Mouse (Mus musculus) urinary bladder, adult 2 months (tissue): Measurements from ENCODE around the gene Tagap. TPM values are rescaled to one million over a fixed set of nuclear protein-coding genes. Genes with fewer than 3 reads are reported as not detected.
"Not testable (repeated sequence)": the region's sequence is repeated elsewhere in the genome, so short reads cannot be mapped to it uniquely, and the experiment has no call there.

Experiments used
- DNase-seq: peaks from one replicate; pipeline ENCODE4 v3.0.0; 2022; ENCODE audit warnings: low spot score
- polyA plus RNA-seq: library from polyadenylated mRNA; depleted of rRNA; stranded (reverse); fragments of >200 nt; gene quantifications from 2 replicates; pipeline ENCODE4 v1.2.3, GENCODE M21; 2012

Gene Tagap
- polyA plus RNA-seq, 1 experiment, result 8.2 TPM

DNA sequence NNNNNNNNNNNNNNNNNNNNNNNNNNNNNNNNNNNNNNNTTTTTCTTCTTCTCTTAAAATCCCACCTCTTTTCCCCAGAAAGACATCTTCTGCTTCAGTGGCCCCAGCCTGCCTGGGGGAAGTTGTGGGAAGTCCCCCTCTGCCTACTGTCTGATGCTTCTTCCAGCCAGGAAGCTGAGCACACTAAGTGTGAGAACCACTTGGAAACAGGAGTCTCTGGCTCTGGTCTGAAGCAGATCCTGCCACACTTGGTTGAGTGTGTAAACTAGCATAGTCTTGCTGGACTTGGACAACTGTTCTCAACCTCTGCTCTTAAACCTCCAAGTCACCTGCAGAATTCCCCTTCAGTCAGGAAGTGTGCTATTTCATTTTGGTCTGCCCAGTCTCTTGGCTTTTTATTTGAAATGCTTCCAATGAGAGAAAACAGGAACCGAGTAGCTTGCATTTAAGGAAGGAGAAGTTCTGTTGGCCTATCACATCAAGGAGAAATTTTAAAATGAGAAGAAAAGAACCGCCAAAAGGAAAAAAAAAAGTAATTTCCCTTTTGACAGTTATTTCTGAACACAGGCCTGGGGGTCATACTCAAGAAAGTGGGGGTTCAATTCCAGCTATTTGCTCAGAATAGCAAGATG, 11.1 kb upstream of the Tagap start:
- no peak for DNase-seq

DNA sequence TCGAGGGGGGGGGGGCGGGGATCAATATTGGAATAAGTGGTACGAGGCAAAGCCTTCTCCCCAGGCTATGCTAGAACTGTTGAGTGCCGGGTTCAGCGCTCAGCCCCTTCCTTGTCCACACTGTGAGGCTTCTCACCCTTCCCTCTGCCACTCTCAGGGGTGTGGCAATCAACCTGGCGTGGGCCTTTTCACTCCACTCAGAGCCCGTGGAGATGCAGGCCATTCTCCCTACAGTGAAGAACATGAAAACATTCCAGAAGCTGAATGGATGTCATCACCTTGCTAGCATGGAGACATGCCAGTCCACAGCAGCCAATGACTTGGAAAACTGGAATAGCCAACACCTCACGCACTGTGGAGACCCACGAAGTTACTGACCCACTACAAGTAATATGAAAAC, 10.0 kb upstream of the Tagap start:
- DNase-seq, result no peak

DNA sequence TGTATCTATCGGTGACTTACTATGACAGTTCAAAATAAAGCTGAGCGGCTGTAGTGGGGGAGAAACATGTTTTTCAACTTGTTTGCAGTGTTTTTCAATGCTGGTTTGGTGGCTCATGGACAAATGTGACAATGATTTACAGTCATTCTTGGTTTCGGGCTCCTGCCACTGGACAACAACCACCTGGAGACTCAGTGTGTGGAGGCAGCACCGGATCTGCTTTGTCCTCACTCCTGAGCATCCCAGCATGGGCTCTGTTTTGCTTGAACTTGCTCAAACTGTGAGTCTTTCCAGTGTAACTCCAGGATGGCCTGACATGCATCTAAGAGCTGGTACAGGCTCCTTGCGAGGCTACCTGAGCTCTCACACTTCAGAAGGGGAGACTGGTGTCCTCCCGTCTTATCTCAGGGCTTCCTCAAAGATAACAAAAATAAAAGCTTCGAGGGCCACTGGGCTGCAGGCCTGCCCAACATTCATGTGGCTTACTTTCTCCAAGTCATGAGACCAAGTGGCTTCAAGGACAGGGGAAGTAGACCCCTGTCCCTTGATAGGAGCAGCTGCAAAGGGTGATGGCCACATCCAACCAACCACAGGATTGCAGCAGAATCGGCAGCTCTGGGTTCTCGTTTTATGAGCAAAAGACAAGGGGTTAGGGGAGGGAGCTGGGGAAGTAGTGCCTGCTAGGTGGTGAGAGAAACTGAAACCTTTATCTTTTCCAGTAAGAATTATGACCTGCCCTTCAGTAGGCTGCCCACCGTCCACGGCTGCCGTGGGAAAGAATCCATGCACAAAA, 8.8 kb upstream of the Tagap start:
- DNase-seq, result no peak

DNA sequence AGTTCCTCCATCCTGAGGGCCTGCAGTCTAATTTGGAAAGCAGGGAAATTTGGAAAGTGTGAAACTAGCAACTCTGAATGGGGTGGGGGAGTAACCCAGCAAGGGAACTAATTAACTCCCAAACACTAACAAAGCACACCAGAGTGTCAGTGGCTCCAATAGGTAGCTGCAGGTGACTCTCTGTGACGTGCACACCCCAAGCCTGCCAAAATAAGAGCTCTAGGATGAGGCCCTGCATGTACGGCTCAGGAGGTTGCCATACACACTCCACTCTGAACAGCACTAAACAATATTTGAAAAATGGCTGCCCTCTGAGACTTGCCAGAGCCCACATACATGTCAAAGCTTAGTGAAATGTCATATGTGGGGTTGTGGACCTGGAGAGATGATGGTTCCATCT, 7.4 kb upstream of the Tagap start:
- no peak for DNase-seq

DNA sequence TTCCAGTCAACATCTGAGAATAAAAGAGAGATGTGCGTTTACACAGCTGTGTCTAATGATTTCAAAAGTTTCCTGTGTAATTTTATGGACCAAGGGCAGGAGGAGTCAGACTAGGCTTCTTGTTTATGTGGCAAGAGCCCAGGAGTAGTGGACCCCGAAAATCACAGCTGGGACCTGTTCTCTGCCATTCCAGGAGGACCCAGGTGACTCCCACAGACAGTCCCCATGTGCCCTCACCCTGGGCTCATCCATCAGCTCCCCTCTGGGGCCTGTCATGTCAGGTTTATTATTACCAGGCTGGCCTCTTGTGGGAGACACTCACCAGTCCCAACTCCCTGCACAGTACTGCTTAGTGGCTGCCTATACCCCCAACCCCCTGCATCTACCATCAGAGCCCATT, 6.6 kb upstream of the Tagap start:
- no peak for DNase-seq

DNA sequence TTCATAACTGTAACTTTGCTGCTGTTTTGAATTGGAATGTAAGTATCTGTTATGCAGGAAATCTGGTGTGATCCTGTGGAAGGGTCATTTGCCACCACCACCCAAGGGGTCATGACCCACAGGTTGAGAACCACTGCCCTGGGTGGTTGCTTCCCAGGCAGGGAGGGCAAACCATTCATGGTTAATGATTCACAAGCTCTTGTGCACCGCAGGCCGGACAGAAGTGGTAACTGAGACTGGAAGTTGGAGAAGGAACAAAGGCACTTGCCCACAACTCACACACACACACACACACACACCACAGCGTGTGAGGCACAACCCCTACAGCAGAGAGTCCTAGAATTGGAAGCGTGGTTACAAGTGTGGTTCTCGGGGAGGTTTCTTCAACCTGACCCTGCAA, 3.2 kb upstream of the Tagap start:
- DNase-seq, result no peak

DNA sequence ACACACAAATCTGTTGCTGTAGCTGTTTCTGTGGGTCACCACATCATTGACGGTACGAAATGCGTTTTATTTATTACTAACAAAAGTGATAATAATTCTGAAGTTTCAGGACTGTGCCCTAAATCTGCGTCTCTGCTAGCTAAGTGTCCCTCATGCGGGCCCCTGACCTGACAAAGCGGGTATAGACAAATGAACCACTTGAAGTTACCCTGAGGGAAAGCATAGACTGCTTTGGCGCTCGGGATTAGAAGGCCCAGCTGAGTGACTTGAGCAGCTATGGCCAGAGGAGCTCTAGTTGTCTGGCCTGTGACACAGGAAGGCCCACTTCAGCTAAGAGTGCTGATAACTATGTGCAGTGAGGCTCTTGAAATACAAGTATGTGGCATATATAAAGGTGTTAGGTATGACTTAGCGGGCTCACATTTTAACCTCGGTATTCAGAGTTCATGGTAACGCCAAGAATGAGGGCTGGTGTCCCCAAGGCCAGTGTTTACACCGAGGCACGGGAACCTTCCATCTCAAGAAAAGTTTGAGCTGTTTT, 1.5 kb upstream of the Tagap start:
- no peak for DNase-seq

DNA sequence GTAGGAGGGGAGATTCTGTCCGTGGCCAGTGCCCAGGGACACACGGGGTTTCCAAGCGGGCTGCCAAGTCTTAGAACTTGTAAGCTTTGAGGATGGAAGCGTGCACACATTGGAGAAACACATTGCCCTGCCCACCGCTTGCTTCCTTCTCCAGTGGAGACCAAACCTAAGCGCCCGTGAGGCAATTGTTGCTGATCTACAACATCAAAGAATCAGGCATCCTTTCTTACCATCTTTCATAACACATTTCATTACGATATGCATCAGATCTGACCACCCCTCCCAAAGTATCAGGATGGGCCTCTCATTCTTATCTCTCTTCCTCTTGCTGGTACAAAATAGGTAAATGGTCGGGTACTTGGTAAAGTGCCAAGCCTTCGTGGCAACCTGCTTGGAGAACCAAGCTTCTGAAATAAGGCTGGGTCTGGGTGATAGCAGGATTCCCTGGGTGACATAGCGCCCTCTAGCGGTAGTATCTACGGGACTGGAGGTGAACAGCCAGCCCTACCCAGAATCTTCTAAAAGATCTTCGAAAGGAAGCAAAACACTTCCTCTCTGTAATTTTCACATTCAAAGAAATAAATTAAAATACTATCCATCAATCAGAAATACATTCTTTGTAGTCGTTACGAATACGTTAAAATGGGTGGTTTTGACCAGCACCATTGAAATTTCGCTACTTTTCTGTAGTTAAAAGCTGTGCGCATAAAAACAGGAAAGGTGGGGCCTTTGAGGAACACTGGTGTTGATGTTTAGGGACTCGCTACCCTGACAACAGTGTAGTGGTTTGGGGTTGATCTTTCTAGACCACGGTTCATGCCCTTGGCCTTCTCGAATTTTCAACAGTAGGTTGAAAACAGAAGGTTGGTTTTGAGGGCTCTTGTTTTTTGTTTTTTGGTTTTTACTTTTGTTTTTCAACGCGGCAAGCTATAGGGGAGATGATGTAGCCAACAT, 2.1 kb downstream of the Tagap start:
- peak; percentile 34 for DNase-seq

DNA sequence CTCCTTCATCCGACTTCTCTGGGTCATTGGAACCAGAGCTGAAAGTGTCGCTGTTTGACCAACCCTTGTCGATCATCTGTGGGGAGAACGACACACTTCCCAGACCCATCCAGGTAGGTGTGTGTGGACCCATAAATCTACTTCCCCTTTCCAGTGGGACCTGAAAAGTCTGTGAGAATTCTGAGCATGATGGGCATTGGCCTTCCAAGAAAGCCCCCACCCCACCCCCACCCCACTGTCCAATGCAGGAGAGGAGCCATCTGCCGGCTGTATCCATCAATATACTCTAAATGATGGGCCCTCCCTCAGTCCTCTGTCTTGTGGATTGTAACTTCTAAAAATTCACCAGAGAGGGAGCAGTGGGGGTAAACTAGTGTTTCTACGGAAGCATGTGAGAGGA, 2.9 kb downstream of the Tagap start:
- DNase-seq, result no peak

DNA sequence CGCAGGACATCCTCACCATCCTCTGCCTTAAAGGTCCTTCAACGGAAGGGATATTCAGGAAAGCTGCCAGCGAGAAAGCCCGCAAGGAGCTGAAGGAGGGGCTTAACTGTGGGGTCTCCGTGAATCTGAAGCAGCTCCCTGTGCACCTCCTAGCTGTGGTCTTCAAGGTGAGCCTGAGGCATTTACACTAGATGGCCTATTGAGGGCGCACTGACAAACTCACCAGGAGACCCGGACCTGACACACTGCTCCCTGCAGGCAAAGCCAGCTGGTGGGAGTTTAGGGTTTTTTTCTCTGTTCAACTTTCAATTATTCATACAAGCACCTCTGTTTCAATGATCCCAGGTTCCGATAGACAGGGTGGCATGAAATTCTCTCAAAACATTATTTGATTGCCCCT, 3.5 kb downstream of the Tagap start:
- no peak for DNase-seq

DNA sequence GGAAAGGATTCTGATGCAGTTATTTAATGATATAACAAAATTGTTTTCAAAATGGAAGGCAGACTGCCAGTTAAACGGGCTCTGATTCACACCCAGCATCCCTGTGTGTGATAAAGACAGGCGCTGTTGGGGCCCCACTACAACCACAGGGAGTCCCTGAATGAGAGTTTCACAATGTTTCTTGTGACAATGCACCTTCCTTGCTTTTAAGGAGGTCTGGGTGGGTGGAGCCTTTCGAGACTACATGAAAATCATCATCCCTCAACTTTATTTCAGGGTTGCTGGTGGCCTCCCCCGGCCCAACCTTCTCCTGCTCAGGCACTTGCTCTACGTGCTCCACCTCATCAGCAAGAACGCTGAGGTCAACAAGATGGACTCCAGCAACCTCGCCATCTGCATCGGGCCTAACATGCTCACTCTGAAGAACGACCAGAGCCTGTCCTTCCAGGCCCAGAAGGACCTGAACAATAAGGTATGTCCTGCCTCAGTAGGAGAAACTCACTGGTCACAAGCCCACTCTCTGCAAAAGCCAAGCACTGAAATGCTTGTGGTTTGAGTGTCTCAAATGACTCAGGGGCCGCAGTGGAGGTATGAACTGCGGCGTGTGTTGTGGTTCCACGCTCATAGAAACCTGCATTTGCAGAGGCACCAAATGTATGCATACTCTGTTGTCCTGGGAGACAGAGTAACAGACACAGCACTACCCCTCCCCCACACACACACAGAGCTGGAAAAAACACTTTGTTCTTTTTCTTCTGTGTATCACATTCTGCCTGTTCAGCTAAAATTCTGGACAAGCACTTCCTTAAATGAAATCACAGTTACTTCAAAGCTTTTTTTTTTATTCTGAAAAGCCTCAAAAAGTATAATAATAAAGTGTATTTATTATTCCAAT, 5.5 kb downstream of the Tagap start:
- DNase-seq, result no peak

DNA sequence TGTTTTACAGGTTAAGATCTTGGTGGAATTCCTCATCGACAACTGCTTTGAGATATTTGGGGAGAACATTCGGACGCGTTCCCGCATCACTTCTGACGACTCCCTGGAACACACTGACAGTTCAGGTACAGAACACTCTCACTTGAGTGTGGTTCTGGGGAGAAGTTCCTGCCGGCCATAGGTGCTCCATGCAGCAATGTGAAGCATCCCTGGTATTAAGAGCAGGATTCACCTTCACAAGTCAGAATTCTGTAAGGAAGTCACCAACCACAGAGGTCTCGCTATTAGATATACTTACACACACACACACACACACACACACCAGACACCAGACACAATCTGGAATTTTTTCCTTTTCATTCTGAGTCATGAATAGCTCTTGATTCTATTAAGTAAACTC, 6.3 kb downstream of the Tagap start:
- not testable (repeated sequence) for DNase-seq

DNA sequence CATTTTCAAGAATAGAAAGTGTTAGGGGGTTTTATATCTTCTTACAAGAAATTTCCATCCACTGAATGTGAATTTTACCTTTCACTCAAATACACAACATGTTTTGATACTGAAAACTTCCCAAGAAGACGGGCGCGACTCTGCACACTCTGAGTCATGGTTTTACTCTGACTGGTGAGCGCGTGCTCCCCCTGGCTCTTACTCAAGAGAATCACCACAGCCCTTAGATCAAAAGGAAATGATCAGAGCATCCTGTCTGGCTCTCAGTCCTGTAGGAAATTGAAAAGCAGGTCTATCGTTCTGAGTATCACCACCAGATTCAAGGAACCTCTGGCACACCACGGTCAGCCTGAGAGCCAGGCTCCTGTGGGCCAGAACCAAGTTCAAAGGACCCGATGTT, 13.8 kb downstream of the Tagap start:
- no peak for DNase-seq

DNA sequence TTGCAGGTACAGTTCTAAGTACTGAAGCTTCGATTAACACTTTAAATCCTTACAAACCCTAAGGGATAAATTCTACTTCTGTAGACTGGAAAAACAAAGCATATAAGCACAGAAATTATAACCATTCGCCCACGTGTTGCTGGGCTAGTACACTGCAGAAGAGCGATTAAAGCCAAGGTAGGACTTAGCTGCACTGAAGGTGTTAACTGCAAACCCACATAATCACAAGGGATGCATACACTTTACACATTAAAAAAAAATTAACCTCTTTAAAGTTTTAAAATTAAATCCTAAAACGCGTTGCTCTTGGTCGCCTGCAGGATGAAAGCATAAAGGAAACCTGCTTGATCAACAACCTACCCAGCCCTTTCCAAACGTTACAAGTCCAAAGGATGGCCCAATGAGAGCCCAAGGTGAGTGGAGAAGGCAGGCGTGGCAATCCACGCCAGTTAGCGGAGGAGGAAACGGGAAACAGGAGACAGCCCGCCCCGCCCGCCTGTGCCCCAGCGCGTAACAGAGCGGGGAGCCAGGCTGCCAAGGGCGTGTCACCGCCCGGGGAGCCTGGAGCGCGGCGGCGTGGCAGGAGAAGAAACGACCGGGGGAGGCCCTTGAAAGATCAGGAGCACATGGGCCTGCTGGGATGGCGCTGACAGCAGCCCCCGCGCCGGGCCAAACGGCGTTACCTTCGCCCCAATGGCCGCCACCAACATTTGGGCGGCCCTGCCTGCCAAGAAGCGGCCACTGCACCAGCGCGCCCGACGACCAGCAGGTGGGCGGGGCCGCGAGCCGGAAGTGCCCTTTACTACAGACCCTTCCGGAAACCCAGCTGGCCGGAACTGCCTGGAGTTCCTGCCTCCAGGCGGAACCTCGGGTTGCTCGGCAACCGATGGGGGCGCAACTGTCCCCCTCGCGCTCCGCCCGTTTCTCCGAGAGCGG, 19.6 kb downstream of the Tagap start, which contains the start of gene Rsph3a:
TSS of gene Rsph3a (plus strand) at position 498 of the 936 bp plus-strand sequence.
- DNase-seq, result peak; percentile 74

DNA sequence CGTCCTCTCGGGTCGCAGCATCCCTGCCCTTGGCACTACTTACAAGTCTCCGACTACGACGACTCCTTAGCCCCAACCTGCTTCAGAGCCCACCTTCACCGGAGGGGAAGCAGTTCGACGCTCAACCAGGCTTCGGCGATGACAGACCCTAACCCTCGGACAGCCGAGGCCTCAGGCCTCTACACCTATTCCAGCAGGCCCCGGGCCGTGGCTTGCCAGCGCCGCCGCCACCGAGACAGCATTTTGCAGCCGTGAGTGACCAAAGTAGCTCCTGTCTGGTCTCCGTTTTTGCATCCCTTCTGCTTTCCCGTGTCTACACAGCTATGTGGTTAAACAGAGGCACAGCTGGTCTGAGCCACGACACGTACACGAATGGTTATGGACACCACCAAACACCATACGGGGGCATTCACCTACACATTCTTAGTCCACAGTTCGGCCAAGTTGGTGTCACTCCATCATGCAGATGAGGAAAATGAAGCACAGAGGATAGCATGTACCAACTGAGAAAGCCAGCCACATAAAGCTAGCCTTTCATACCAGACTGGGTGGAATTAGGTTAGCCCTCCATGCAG, 20.3 kb downstream of the Tagap start:
- DNase-seq, result not testable (repeated sequence)

DNA sequence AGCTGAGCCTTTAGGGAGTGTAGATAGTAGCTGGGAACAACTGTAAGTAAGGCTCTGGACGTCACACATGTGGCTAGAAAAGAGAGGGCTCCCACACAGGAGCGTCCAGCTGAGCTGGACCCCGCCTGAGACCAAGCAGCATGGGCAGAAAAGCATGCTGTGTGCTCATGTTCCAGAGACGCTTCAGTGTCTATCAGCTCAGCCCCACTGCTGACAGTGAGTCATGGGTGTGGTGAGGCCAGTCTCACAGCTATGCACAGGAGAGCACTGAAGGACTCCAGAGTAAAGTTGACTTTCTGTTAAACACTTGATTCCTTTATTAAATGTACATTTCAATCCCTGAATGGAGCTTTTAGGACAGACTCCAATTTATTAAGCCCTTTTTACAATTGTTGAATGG, 25.5 kb downstream of the Tagap start:
- not testable (repeated sequence) for DNase-seq

DNA sequence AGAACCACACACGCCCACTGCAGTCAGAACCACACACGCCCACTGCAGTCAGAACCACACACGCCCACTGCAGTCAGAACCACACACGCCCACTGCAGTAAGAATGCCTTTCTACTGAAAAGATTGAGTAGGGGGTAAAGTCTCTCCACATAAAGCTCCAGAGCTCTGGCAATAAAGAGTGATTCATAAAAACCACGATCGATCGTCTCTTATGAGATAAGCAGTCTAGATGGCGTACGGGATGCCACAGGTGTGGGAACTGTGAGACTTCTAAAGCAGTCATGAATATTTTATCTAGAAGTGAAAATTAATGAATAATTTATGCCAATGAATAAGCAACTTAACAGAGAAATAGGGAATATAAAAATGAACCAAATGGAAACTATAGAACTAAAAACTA, 31.4 kb downstream of the Tagap start:
- DNase-seq, result not testable (repeated sequence)

DNA sequence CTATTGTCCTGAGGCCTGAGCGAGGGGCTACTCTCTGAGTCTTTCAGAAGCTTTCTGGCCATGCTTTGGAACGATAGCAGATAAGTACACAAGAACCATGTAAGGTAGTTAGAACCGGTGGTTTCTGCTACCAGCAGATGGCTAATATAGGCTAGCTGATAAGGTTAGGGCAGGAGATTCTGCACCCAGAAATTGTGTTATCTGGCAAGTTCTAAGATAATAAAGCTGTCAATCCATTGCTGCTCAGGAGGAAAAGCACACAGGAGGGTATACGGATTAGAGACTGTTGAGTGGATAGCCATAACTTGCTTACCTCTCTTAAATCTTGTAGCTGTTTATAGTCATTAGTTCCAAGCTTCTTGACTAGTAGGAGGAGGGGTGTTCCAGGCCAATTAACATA, 37.5 kb downstream of the Tagap start:
- not testable (repeated sequence) for DNase-seq

DNA sequence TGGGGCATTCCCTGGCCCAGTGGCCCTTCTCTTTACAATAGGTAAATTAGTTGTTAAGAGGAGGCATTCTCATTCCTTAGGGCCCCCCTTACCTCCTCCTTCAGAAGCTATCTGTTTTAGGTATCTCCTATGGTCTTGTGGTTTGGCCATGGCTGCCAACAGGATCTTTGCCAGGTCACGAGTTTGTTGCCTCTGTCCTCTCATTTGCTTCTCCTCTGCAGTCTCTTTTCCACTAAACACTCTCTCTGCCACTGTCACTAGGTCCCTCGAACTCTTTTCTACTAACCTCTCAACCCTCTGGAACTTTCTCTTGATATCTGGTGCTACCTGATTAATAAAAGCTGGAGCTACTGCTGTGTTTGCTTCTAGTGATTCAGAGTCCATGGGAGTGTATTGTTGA, 38.6 kb downstream of the Tagap start:
- not testable (repeated sequence) for DNase-seq
